Mouse (Mus musculus) C2C12 (cell line): ENCODE results near the gene Plekhg3. TPM values are rescaled to one million over a fixed set of nuclear protein-coding genes. Genes with fewer than 3 reads are reported as not detected.

Experiments used
- H3K27me3 ChIP-seq: one replicate; pipeline ENCODE4 v1.6.1; 2011; ENCODE audit not compliant: control insufficient read depth, insufficient read depth, insufficient read length
- H3K36me3 ChIP-seq: one replicate; pipeline ENCODE4 v1.6.1; 2011; ENCODE audit not compliant: control insufficient read depth, insufficient read depth
- H3K4me3 ChIP-seq: one replicate; pipeline ENCODE4 v1.5.1; 2011; ENCODE audit warnings: mild to moderate bottlenecking, control low read depth; ENCODE audit not compliant: poor library complexity, insufficient read depth, severe bottlenecking
- H3K79me2 ChIP-seq: one replicate; pipeline ENCODE4 v1.6.1; 2011; ENCODE audit not compliant: control insufficient read depth, insufficient read depth
- H3K79me3 ChIP-seq: one replicate; pipeline ENCODE4 v1.6.1; 2011; ENCODE audit warnings: low read depth, control low read depth
- H3ac ChIP-seq: one replicate; pipeline ENCODE3; 2011; ENCODE audit warnings: low read depth; ENCODE audit not compliant: control insufficient read depth, insufficient read length
- CEBPB ChIP-seq: IDR thresholded peaks from one replicate; pipeline ENCODE4 v1.6.1; 2011; ENCODE audit warnings: low read depth, mild to moderate bottlenecking, control low read depth, moderate library complexity
- CTCF ChIP-seq: IDR thresholded peaks from one replicate; pipeline ENCODE4 v1.5.1; 2011; ENCODE audit not compliant: control insufficient read depth, insufficient read depth, insufficient read length
- FOSL1 ChIP-seq: IDR thresholded peaks from one replicate; pipeline ENCODE4 v1.8.0; 2011; ENCODE audit warnings: mild to moderate bottlenecking, low read length; ENCODE audit not compliant: poor library complexity, insufficient read depth, severe bottlenecking
- MAX ChIP-seq: IDR thresholded peaks from one replicate; pipeline ENCODE4 v1.6.1; 2011; ENCODE audit warnings: mild to moderate bottlenecking, control low read depth
- MYOD1 ChIP-seq: IDR thresholded peaks from one replicate; pipeline ENCODE4 v1.6.1; 2011; ENCODE audit warnings: low read depth; ENCODE audit not compliant: control insufficient read depth, insufficient read length
- MYOG ChIP-seq: IDR thresholded peaks from one replicate; pipeline ENCODE4 v1.6.1; 2011; ENCODE audit not compliant: control insufficient read depth, insufficient read length; ENCODE audit errors: extremely low read depth
- USF1 ChIP-seq: IDR thresholded peaks from one replicate; pipeline ENCODE4 v1.6.1; 2011; ENCODE audit warnings: low read depth, mild to moderate bottlenecking, control low read depth, moderate library complexity
- long read RNA-seq, 2 experiments: library from polyadenylated mRNA; unstranded; transcript quantifications; one replicate each; pipeline ENCODE4 v2.0.0; 2019 to 2020
- polyA plus RNA-seq: library from polyadenylated mRNA; unstranded; fragments of >200 nt; fragmentation: generic; extraction: Trizol; gene quantifications from one replicate; pipeline ENCODE4 v1.2.1, GENCODE M21; 2012; ENCODE audit warnings: missing spikeins

Gene Plekhg3
- 9.3 TPM for polyA plus RNA-seq
- long read RNA-seq, experiment 1, partial matches to known transcripts: 3 of 6 reads
- long read RNA-seq, experiment 1, other reads (novel, unspliced or antisense): 3 of 6 reads
- long read RNA-seq, experiment 2, partial matches to known transcripts: 3 of 22 reads
- long read RNA-seq, experiment 2, other reads (novel, unspliced or antisense): 18 of 22 reads

GRCm38 (mm10) chr12:76530580-76531139 is at the start of gene Plekhg3:
Plekhg3 (plus strand) TSS chr12:76530891.
- Histone ChIP-seq H3K36me3 (no peaks in the 10 kb centered on the region), H3K79me3 (peaks cover 16% of the 10 kb centered on the region), H3K27me3 (no peaks in the 10 kb centered on the region), H3K4me3 (no peak within 1 kb of the TSS), H3K79me2 (peaks cover 23% of the 10 kb centered on the region), H3ac (no peak within 1 kb of the TSS)
- TF ChIP-seq MAX (no peak), MYOD1 (no peak), CTCF (no peak), CEBPB (no peak), FOSL1 (no peak)

GRCm38 (mm10) chr12:76482446-76482845 is 48.2 kb upstream of the Plekhg3 start:
- Histone ChIP-seq H3K79me2 (no peaks in the 10 kb centered on the region), H3K4me3 (no peak overlapping the region), H3ac (no peak overlapping the region), H3K36me3 (no peaks in the 10 kb centered on the region), H3K27me3 (no peaks in the 10 kb centered on the region), H3K79me3 (no peaks in the 10 kb centered on the region)
- TF ChIP-seq CTCF (no peak), MAX (no peak)

- H3K27me3 ChIP-seq: no peaks in the 10 kb centered on the region
- no peaks in the 10 kb centered on the region for H3K36me3 ChIP-seq
- H3K4me3 ChIP-seq: no peak overlapping the region
- H3K79me2 ChIP-seq: no peaks in the 10 kb centered on the region
- H3K79me3 ChIP-seq: no peaks in the 10 kb centered on the region
- TF ChIP-seq FOSL1: no peak
- TF ChIP-seq MYOD1: no peak
- TF ChIP-seq CTCF: no peak
- TF ChIP-seq MAX: no peak
- no peak overlapping the region for H3ac ChIP-seq
These were observed 47.7 kb upstream of the Plekhg3 start for GRCm38 (mm10) chr12:76482948-76483347.

- no peak overlapping the region for H3K4me3 ChIP-seq
- TF ChIP-seq CTCF (no peak), MYOD1 (no peak), MYOG (no peak), MAX (no peak), CEBPB (no peak), FOSL1 (no peak), USF1 (no peak)
- no peaks in the 10 kb centered on the region for H3K36me3 ChIP-seq
- no peaks in the 10 kb centered on the region for H3K79me3 ChIP-seq
- no peak overlapping the region for H3ac ChIP-seq
- no peaks in the 10 kb centered on the region for H3K79me2 ChIP-seq
- H3K27me3 ChIP-seq: no peaks in the 10 kb centered on the region
These were observed 45.8 kb upstream of the Plekhg3 start for GRCm38 (mm10) chr12:76484881-76485280.

- no peak for TF ChIP-seq MYOD1
- no peak for TF ChIP-seq MYOG
- no peak for TF ChIP-seq MAX
- no peak for TF ChIP-seq CTCF
- TF ChIP-seq USF1: no peak
- no peak for TF ChIP-seq FOSL1
- no peak for TF ChIP-seq CEBPB
- H3K79me2 ChIP-seq: no peaks in the 10 kb centered on the region
- H3K36me3 ChIP-seq: no peaks in the 10 kb centered on the region
- no peak overlapping the region for H3K4me3 ChIP-seq
- H3K79me3 ChIP-seq: no peaks in the 10 kb centered on the region
- no peak overlapping the region for H3ac ChIP-seq
- no peaks in the 10 kb centered on the region for H3K27me3 ChIP-seq
These were observed 45.3 kb upstream of the Plekhg3 start for GRCm38 (mm10) chr12:76485381-76485780.

GRCm38 (mm10) chr12:76486943-76487342 is 43.7 kb upstream of the Plekhg3 start:
- Histone ChIP-seq H3K79me2 (no peaks in the 10 kb centered on the region), H3K4me3 (no peak overlapping the region), H3K27me3 (no peaks in the 10 kb centered on the region), H3K79me3 (no peaks in the 10 kb centered on the region), H3K36me3 (no peaks in the 10 kb centered on the region), H3ac (no peak overlapping the region)
- TF ChIP-seq USF1 (no peak), FOSL1 (no peak), MYOD1 (no peak), MYOG (no peak), CEBPB (no peak), CTCF (no peak), MAX (no peak)
